ENCODE assay signal across 19 mouse cellular contexts in genomic region chr13:107193426-107193825, GRCm38 (mm10).
DNase-seq lines count a peak whose midpoint lies in the region; ATAC-seq lines count a peak whose summit lies in the region.
"Had no signal": no experiment of that assay in that cellular context is flagged by ENCODE, and none has a peak within 500 bp of the region (broad histone marks: within the 10 kb centered on the region; RNA-seq: fewer than 3 reads in every experiment).

No protein-coding gene starts in this region.

- no peak overlapping the region for H3K27ac ChIP-seq in heart, embryonic 10.5 days
- H3K27ac ChIP-seq in heart, embryonic 11.5 days (ENCODE audit: low read depth, low read length), result no peak overlapping the region

- H3K4me2 ChIP-seq in heart, embryonic 11.5 days, result no peak overlapping the region

- H3K4me3 ChIP-seq in heart, embryonic 10.5 days, result no peak overlapping the region
- H3K4me3 ChIP-seq in heart, embryonic 11.5 days (ENCODE audit: low read depth, low read length), result no peak overlapping the region

- H3K27me3 ChIP-seq in heart, embryonic 10.5 days (ENCODE audit: insufficient read depth, poor library complexity, severe bottlenecking), result no peaks in the 10 kb centered on the region
- no peaks in the 10 kb centered on the region for H3K27me3 ChIP-seq in heart, embryonic 11.5 days (ENCODE audit: control insufficient read depth, insufficient read depth, low read length)
- H3K27me3 ChIP-seq: CH12.LX had no signal

- H3K9ac ChIP-seq in heart, embryonic 11.5 days (ENCODE audit: low read depth, low read length), result no peak overlapping the region

- intact Hi-C loops in heart, postnatal 25 days (cut with DNase I), result no loop called here

- H3K36me3 ChIP-seq in heart, embryonic 10.5 days, result no peaks in the 10 kb centered on the region
- no peaks in the 10 kb centered on the region for H3K36me3 ChIP-seq in heart, embryonic 11.5 days (ENCODE audit: control insufficient read depth, insufficient read depth, low read length)
- H3K36me3 ChIP-seq: G1E had no signal

- WGBS in heart, embryonic 10.5 days, result 89% methylated on average over 4 of the region's 4 CpGs
- 90% methylated on average over 4 of the region's 4 CpGs for WGBS in heart, embryonic 11.5 days (ENCODE audit: insufficient replicate concordance)

- H3K9me3 ChIP-seq in heart, embryonic 10.5 days, result no peaks in the 10 kb centered on the region
- no peaks in the 10 kb centered on the region for H3K9me3 ChIP-seq in heart, embryonic 11.5 days (replicated peaks; ENCODE audit: control insufficient read depth, low read length)
- H3K9me3 ChIP-seq: G1E had no signal

- no peaks in the 10 kb centered on the region for H3K4me1 ChIP-seq in heart, embryonic 10.5 days
- H3K4me1 ChIP-seq in heart, embryonic 11.5 days (ENCODE audit: control insufficient read depth, insufficient read depth, low read length), result no peaks in the 10 kb centered on the region

- peak; percentile 73 for DNase-seq in heart, adult 11 months
- no peak for DNase-seq in heart, postnatal 25 days (ENCODE audit: low spot score)
- peak; percentile 53 for DNase-seq in heart, embryonic 10.5 days (ENCODE audit: low spot score)
- DNase-seq: adrenal gland, adult 2 months; adrenal gland, adult 8-10 months; adrenal gland, postnatal 10 days; adrenal gland, postnatal 14 days; adrenal gland, postnatal 25 days; adrenal gland, postnatal 36 days; B cell, adult 2 months; cerebellum, adult 11 months; cerebellum, adult 11-12 months; cerebellum, adult 18-20 months had no signal

- no peak for ATAC-seq in heart, embryonic 11.5 days (replicated peaks; ENCODE audit: insufficient number of reproducible peaks, low FRiP score, low TSS enrichment)
- ATAC-seq: activated CD4-positive, CD25-positive, alpha-beta regulatory T cell, adult 4 months; CD4-positive, CD25-positive, alpha-beta regulatory T cell, adult 4 months; Patski had no signal
